Mouse (Mus musculus) olfactory bulb, adult 2 months (tissue): ENCODE results near the gene Cradd.

Experiments used
- CTCF ChIP-seq: fragments of 200-500 bp; IDR thresholded peaks from 2 replicates; pipeline ENCODE4 v1.5.1; 2012; ENCODE audit warnings: low read depth, mild to moderate bottlenecking, low read length, moderate library complexity; ENCODE audit not compliant: insufficient read depth
- POLR2A ChIP-seq: fragments of 200-500 bp; IDR thresholded peaks from 2 replicates; pipeline ENCODE4 v1.6.1; 2012; ENCODE audit warnings: mild to moderate bottlenecking, low read depth, low read length, moderate library complexity; ENCODE audit not compliant: insufficient read depth

DNA sequence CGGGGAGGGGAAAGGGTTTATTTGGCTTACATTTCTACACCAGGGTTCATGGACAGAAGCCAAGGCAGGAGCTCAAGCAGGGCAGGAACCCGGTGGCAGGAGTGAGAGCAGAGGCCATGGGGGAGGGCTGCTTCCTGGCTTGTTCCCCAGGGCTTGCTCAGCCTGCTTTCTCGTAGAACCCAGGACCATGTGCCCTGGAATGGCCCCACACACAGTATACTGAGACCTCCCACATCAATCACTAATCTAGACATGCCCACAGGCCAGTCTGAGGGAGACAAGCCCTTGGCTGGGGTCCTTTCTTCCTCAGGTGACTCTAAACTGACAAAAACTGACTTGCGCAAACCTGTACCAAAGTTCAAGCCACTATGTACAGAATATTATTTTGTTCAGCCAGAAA lies 19.7 kb downstream of the Cradd start:
- no peak for TF ChIP-seq POLR2A
- TF ChIP-seq CTCF, result no peak
